Mouse (Mus musculus) brain, embryonic 14.5 days (tissue): Measurements from ENCODE around the gene Ktn1.

Experiments used
- CTCF ChIP-seq: fragments of 200-500 bp; IDR thresholded peaks from 2 replicates; pipeline ENCODE4 v1.5.1; 2012; ENCODE audit warnings: inconsistent platforms, mild to moderate bottlenecking, moderate library complexity, borderline replicate concordance; ENCODE audit not compliant: insufficient read depth, insufficient read length; ENCODE audit errors: extremely low read depth
- POLR2A ChIP-seq: fragments of 200-500 bp; IDR thresholded peaks from 2 replicates; pipeline ENCODE4 v1.6.1; 2012; ENCODE audit warnings: mild to moderate bottlenecking, inconsistent platforms, borderline replicate concordance; ENCODE audit not compliant: poor library complexity, insufficient read depth, insufficient read length, severe bottlenecking; ENCODE audit errors: extremely low read depth

DNA sequence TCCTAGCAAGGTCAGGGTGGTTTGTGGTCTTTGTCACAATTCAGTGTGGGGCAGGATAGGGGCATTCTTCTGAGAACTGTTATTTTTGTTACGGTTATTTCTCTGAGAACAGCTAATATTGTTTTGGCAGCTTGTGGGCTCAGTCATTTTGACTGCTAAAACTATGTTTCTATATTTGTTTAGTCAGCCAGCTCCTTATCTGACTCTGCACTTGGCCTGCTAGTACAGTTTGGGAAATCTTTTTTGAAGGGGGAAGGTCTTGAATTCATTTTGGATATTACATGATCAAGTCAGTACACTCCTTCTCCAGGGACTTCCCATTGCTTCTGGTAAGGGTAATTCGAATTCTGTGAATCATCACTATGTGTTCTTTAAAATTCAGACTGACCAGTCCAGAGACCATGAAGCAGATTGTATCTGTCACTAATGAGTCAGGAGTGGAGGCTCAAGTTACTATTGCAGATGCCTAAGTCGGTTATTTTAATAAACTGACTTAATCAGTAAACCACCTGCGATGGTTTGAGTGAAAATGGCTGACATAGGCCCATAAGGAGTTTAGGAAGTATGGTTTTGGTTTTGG, 9.8 kb upstream of the Ktn1 start:
- TF ChIP-seq CTCF (no peak), POLR2A (no peak)
